Mouse (Mus musculus) ES-Bruce4 (cell line): ENCODE data around the gene Lrrc26.

ENCODE experiments used
- CTCF ChIP-seq: IDR thresholded peaks from one replicate; pipeline ENCODE4 v1.8.1; 2011; ENCODE audit warnings: low read depth, low read length
- EP300 ChIP-seq: IDR thresholded peaks from 2 replicates; pipeline ENCODE4 v1.6.1; 2011; ENCODE audit warnings: low read depth, low read length; ENCODE audit not compliant: insufficient read depth

- TF ChIP-seq EP300 (no peak), CTCF (no peak)
Observed at GRCm38 (mm10) chr2:25318119-25318966, 28.6 kb downstream of the Lrrc26 start.
